8 mouse cellular contexts compared by ENCODE assay signal in the genomic region with DNA sequence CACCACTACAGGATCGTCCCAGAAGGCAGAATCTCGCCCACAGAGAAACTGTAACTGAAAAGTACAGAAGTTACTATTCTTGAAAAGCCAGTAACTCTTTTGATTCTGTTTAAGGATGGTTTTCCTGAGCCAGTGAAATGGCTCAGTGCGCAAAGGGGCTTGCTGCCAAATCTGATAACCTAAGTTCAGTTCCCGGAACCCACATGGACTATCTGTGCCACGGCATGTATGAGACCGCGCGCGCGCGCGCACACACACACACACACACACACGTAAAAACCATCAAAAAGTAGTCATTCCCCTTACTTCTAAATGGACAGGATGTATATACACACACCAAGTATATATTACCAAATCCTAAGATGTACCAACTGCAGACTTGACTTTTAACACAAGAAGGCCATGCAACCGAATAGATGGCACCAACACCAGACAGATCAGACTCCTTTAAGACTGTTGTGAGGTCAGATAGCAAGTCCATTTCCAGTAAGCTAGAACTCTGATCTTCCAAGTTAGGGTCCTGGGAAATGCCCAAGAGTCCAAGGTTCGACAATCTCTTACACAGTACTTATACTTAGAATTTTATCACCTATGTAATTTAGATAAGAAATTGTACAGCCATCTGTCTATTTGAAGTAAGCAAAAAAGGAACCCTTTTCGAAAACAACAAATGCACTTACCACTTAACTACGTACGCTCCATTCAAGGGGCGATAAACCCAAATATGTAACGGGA. TPM values are rescaled to one million over a fixed set of nuclear protein-coding genes. Genes with fewer than 3 reads are reported as not detected.
DNase-seq lines count a peak whose midpoint lies in the region; ATAC-seq and TF ChIP-seq lines count a peak whose summit lies in the region.

No protein-coding gene starts in this region.

- peak overlapping the region; percentile 89 for H3K4me3 ChIP-seq in kidney, embryonic 15.5 days (replicated peaks)
- peak overlapping the region; percentile 91 for H3K4me3 ChIP-seq in embryonic facial prominence, embryonic 11.5 days (ENCODE audit: low read depth, low read length)
- peak overlapping the region; percentile 78 for H3K4me3 ChIP-seq in intestine, postnatal 0 days (ENCODE audit: low read depth, low read length)
- peak overlapping the region; percentile 67 for H3K4me3 ChIP-seq in myocyte

- H3ac ChIP-seq in myocyte (ENCODE audit: control insufficient read depth, insufficient read length) = no peak overlapping the region

- H3K27me3 ChIP-seq in kidney, embryonic 15.5 days = no peaks in the 10 kb centered on the region
- H3K27me3 ChIP-seq in embryonic facial prominence, embryonic 11.5 days (ENCODE audit: control insufficient read depth, insufficient read depth, low read length) = no peaks in the 10 kb centered on the region
- H3K27me3 ChIP-seq in intestine, postnatal 0 days (replicated peaks; ENCODE audit: control insufficient read depth, insufficient read depth, low read length) = no peaks in the 10 kb centered on the region
- H3K27me3 ChIP-seq in myocyte (ENCODE audit: control insufficient read depth, insufficient read depth, insufficient read length) = no peaks in the 10 kb centered on the region

- no peak for DNase-seq in kidney, adult 8-10 months
- DNase-seq in embryonic facial prominence, embryonic 11.5 days (ENCODE audit: low spot score) = no peak
- no peak for DNase-seq in ovary, postnatal 10 days (ENCODE audit: low spot score)
- no peak for DNase-seq in retina, embryonic 14.5 days (ENCODE audit: low spot score)
- no peak for DNase-seq in urinary bladder, adult 18-20 months (ENCODE audit: low spot score in 2 of 2)

- no peak overlapping the region for H3K27ac ChIP-seq in kidney, embryonic 15.5 days
- H3K27ac ChIP-seq in embryonic facial prominence, embryonic 11.5 days (replicated peaks; ENCODE audit: low read depth, low read length) = no peak overlapping the region
- H3K27ac ChIP-seq in intestine, postnatal 0 days (ENCODE audit: low read depth, low read length) = peak overlapping the region; percentile 99; the same call in 1 of the 2 replicates

- ATAC-seq in kidney, embryonic 15.5 days (replicated peaks; ENCODE audit: low FRiP score) = no peak
- ATAC-seq in embryonic facial prominence, embryonic 11.5 days (replicated peaks; ENCODE audit: insufficient number of reproducible peaks, low FRiP score, low TSS enrichment, low read depth) = no peak
- peak; percentile 63 for ATAC-seq in intestine, postnatal 0 days

- H3K36me3 ChIP-seq in kidney, embryonic 15.5 days = peaks cover 56% of the 10 kb centered on the region
- peaks cover 5% of the 10 kb centered on the region for H3K36me3 ChIP-seq in embryonic facial prominence, embryonic 11.5 days (replicated peaks; ENCODE audit: control insufficient read depth, insufficient read depth, low read depth, low read length)
- H3K36me3 ChIP-seq in intestine, postnatal 0 days (ENCODE audit: control insufficient read depth, insufficient read depth) = peaks cover 31% of the 10 kb centered on the region
- H3K36me3 ChIP-seq in myocyte (ENCODE audit: control insufficient read depth, insufficient read depth) = peaks cover 21% of the 10 kb centered on the region

- no peaks in the 10 kb centered on the region for H3K9me3 ChIP-seq in kidney, embryonic 15.5 days (replicated peaks)
- H3K9me3 ChIP-seq in embryonic facial prominence, embryonic 11.5 days (replicated peaks; ENCODE audit: control insufficient read depth, low read length) = no peaks in the 10 kb centered on the region
- no peaks in the 10 kb centered on the region for H3K9me3 ChIP-seq in intestine, postnatal 0 days (ENCODE audit: control insufficient read depth)

- 86% methylated on average over 20 of the region's 20 CpGs for WGBS in kidney, embryonic 15.5 days
- 88% methylated on average over 20 of the region's 20 CpGs for WGBS in embryonic facial prominence, embryonic 11.5 days
- 62% methylated on average over 20 of the region's 20 CpGs for WGBS in intestine, postnatal 0 days

- peak overlapping the region; percentile 65 for H3K4me2 ChIP-seq in kidney, embryonic 15.5 days
- H3K4me2 ChIP-seq in embryonic facial prominence, embryonic 11.5 days (ENCODE audit: low read depth, low read length) = peak overlapping the region; percentile 60
- peak overlapping the region; percentile 62 for H3K4me2 ChIP-seq in intestine, postnatal 0 days (replicated peaks; ENCODE audit: low read depth)
- peak overlapping the region; percentile 78 for H3K4me2 ChIP-seq in myocyte (ENCODE audit: low read depth)

- 0 out of 2 replicates have a peak overlapping the region, but pooled peaks have one; percentile 87 for H3K9ac ChIP-seq in kidney, embryonic 15.5 days
- H3K9ac ChIP-seq in embryonic facial prominence, embryonic 11.5 days (replicated peaks; ENCODE audit: low read length) = no peak overlapping the region
- peak overlapping the region; percentile 95 for H3K9ac ChIP-seq in intestine, postnatal 0 days (ENCODE audit: low read depth, low read length)

- no peak for TF ChIP-seq CTCF in intestine, postnatal 0 days (IDR thresholded peaks at IDR 0.05; ENCODE audit: low read depth)

- H3K79me2 ChIP-seq in myocyte (ENCODE audit: control insufficient read depth, insufficient read depth) = peaks cover 55% of the 10 kb centered on the region

- peaks cover 12% of the 10 kb centered on the region for H3K4me1 ChIP-seq in kidney, embryonic 15.5 days
- no peaks in the 10 kb centered on the region for H3K4me1 ChIP-seq in embryonic facial prominence, embryonic 11.5 days (ENCODE audit: control insufficient read depth, insufficient read depth, low read length)
- H3K4me1 ChIP-seq in intestine, postnatal 0 days (replicated peaks; ENCODE audit: control insufficient read depth, insufficient read depth, low read length) = no peaks in the 10 kb centered on the region; the same call in 1 of the 2 replicates

- TF ChIP-seq POLR2A in myocyte (IDR thresholded peaks at IDR 0.05; ENCODE audit: insufficient read length, low read depth) = no peak

TF ChIP-seq in myocyte, 11 proteins besides CTCF, POLR2A, EP300 and RAD21:
- TF ChIP-seq MAX (IDR thresholded peaks at IDR 0.05; ENCODE audit: low read depth) (no peak), E2F4 (IDR thresholded peaks at IDR 0.05; ENCODE audit: insufficient read depth) (no peak), POLR2AphosphoS2 (IDR thresholded peaks at IDR 0.05; ENCODE audit: insufficient read length, low read depth) (no peak), CEBPB (IDR thresholded peaks at IDR 0.05; ENCODE audit: insufficient read depth, poor library complexity, severe bottlenecking) (no peak), REST (IDR thresholded peaks at IDR 0.05; ENCODE audit: insufficient read depth, insufficient read length) (no peak), MYOD1 (IDR thresholded peaks at IDR 0.05; ENCODE audit: control insufficient read depth in 1 of 3, insufficient read length in 2 of 3, low read depth in 2 of 3) (no peak), TCF12 (IDR thresholded peaks at IDR 0.05; ENCODE audit: insufficient read depth, poor library complexity, severe bottlenecking) (no peak), USF1 (IDR thresholded peaks at IDR 0.05; ENCODE audit: low read depth) (no peak)
TF ChIP-seq in myocyte: peak in this region for 0.

RNA-seq across cellular contexts. Expression of gene Tbk1, which starts 1.4 kb away (rescaled TPM):
- 31.2 and 31.8 TPM in 2 replicates for polyA plus RNA-seq in kidney, embryonic 15.5 days (2015; fragmentation: Nextera tagmentation; extraction: Ambion mirVana)
- polyA plus RNA-seq in embryonic facial prominence, embryonic 11.5 days (2014; fragmentation: Nextera tagmentation; extraction: Ambion mirVana) = 34.7 and 35.2 TPM in 2 replicates
- 27.3 and 29.6 TPM in 2 replicates for polyA plus RNA-seq in intestine, postnatal 0 days (2015; fragmentation: Nextera tagmentation; extraction: Ambion mirVana)
- polyA plus RNA-seq in myocyte (2012; fragmentation: generic; extraction: Trizol) = 9.0 TPM

RNA-seq across cellular contexts. Expression of gene Xpot, which starts 40.9 kb away (rescaled TPM):
- polyA plus RNA-seq in kidney, embryonic 15.5 days (2015; fragmentation: Nextera tagmentation; extraction: Ambion mirVana) = 50.8 and 55.9 TPM in 2 replicates
- polyA plus RNA-seq in embryonic facial prominence, embryonic 11.5 days (2014; fragmentation: Nextera tagmentation; extraction: Ambion mirVana) = 64.4 and 75.7 TPM in 2 replicates
- 19.5 and 20.3 TPM in 2 replicates for polyA plus RNA-seq in intestine, postnatal 0 days (2015; fragmentation: Nextera tagmentation; extraction: Ambion mirVana)
- polyA plus RNA-seq in myocyte (2012; fragmentation: generic; extraction: Trizol) = 78.6 TPM

RNA-seq across cellular contexts. Expression of gene D930020B18Rik, which starts 56.2 kb away (rescaled TPM):
- polyA plus RNA-seq in kidney, embryonic 15.5 days (2015; fragmentation: Nextera tagmentation; extraction: Ambion mirVana) = 0.19 and 0.42 TPM in 2 replicates
- 1.4 and 1.8 TPM in 2 replicates for polyA plus RNA-seq in embryonic facial prominence, embryonic 11.5 days (2014; fragmentation: Nextera tagmentation; extraction: Ambion mirVana)
- polyA plus RNA-seq in intestine, postnatal 0 days (2015; fragmentation: Nextera tagmentation; extraction: Ambion mirVana) = 0.05 and 0.12 TPM in 2 replicates
- polyA plus RNA-seq in myocyte (2012; fragmentation: generic; extraction: Trizol) = not detected
